Mouse (Mus musculus): ENCODE data around the gene Gm7861. TPM values are rescaled to one million over a fixed set of nuclear protein-coding genes. Genes with fewer than 3 reads are reported as not detected.
"Not testable (repeated sequence)": the region's sequence is repeated elsewhere in the genome, so short reads cannot be mapped to it uniquely, and the experiment has no call there.

Gm7861 gene
- polyA plus RNA-seq (2015; fragmentation: Nextera tagmentation; extraction: Ambion mirVana) = not detected in 2 replicates

- H3K27ac ChIP-seq (ENCODE audit: low read length) = not testable (repeated sequence)
Observed at GRCm38 (mm10) chr8:21594408-21594807, at the start of gene Gm7861. Gm7861 (minus strand) TSS chr8:21594508.

GRCm38 (mm10) chr8:21617883-21618282 is 23.6 kb upstream of the Gm7861 start, which contains the start of gene Defa26:
Defa26 (plus strand) TSS chr8:21618183.
- H3K27me3 ChIP-seq (ENCODE audit: control insufficient read depth, insufficient read depth, low read length); H3K27ac ChIP-seq (ENCODE audit: low read length); H3K4me3 ChIP-seq (ENCODE audit: low read length); H3K4me1 ChIP-seq (ENCODE audit: control insufficient read depth, insufficient read depth, low read length); ATAC-seq (replicated peaks; ENCODE audit: extremely low read depth, insufficient read depth, low FRiP score); H3K4me2 ChIP-seq (ENCODE audit: low read depth, low read length); H3K36me3 ChIP-seq (ENCODE audit: control insufficient read depth, insufficient read depth); H3K9me3 ChIP-seq (replicated peaks; ENCODE audit: control insufficient read depth, low read length); H3K9ac ChIP-seq (ENCODE audit: low read length): not testable (repeated sequence)
- whole genome bisulfite sequencing = no CpG with 5 or more reads among the region's 1 CpGs

More at GRCm38 (mm10) chr8:21594408-21594807, at the start of gene Gm7861:
- not testable (repeated sequence) for H3K9me3 ChIP-seq (replicated peaks; ENCODE audit: control insufficient read depth, low read length); ATAC-seq (replicated peaks; ENCODE audit: extremely low read depth, insufficient read depth, low FRiP score); H3K4me1 ChIP-seq (ENCODE audit: control insufficient read depth, insufficient read depth, low read length); H3K27me3 ChIP-seq (ENCODE audit: control insufficient read depth, insufficient read depth, low read length); H3K4me2 ChIP-seq (ENCODE audit: low read depth, low read length); H3K4me3 ChIP-seq (ENCODE audit: low read length); H3K36me3 ChIP-seq (ENCODE audit: control insufficient read depth, insufficient read depth); H3K9ac ChIP-seq (ENCODE audit: low read length)
- no CpG with 5 or more reads among the region's 1 CpGs for WGBS

GRCm38 (mm10) chr8:21582706-21583105 is 11.6 kb downstream of the Gm7861 start, which contains the start of gene Defa28:
Defa28 (plus strand) TSS chr8:21583006.
- not testable (repeated sequence) for H3K4me1 ChIP-seq (ENCODE audit: control insufficient read depth, insufficient read depth, low read length); H3K27ac ChIP-seq (ENCODE audit: low read length); H3K9me3 ChIP-seq (replicated peaks; ENCODE audit: control insufficient read depth, low read length); H3K9ac ChIP-seq (ENCODE audit: low read length); ATAC-seq (replicated peaks; ENCODE audit: extremely low read depth, insufficient read depth, low FRiP score); H3K27me3 ChIP-seq (ENCODE audit: control insufficient read depth, insufficient read depth, low read length); H3K4me2 ChIP-seq (ENCODE audit: low read depth, low read length); H3K36me3 ChIP-seq (ENCODE audit: control insufficient read depth, insufficient read depth); H3K4me3 ChIP-seq (ENCODE audit: low read length)
- no CpG with 5 or more reads among the region's 1 CpGs for WGBS

GRCm38 (mm10) chr8:21565086-21565485 is 29.2 kb downstream of the Gm7861 start, which contains the start of gene Defa37:
Defa37 (plus strand) TSS chr8:21565386.
- H3K9me3 ChIP-seq (replicated peaks; ENCODE audit: control insufficient read depth, low read length) = not testable (repeated sequence)
- no CpG with 5 or more reads among the region's 1 CpGs for WGBS

More at GRCm38 (mm10) chr8:21565086-21565485, 29.2 kb downstream of the Gm7861 start, which contains the start of gene Defa37:
- ATAC-seq (replicated peaks; ENCODE audit: extremely low read depth, insufficient read depth, low FRiP score); H3K4me2 ChIP-seq (ENCODE audit: low read depth, low read length); H3K4me3 ChIP-seq (ENCODE audit: low read length); H3K36me3 ChIP-seq (ENCODE audit: control insufficient read depth, insufficient read depth); H3K9ac ChIP-seq (ENCODE audit: low read length); H3K27ac ChIP-seq (ENCODE audit: low read length); H3K27me3 ChIP-seq (ENCODE audit: control insufficient read depth, insufficient read depth, low read length); H3K4me1 ChIP-seq (ENCODE audit: control insufficient read depth, insufficient read depth, low read length): not testable (repeated sequence)

Other genes starting within 250 kb of the Gm7861 start
- gene Defa2, start 216.0 kb downstream of the Gm7861 start, polyA plus RNA-seq (2015; fragmentation: Nextera tagmentation; extraction: Ambion mirVana) = not detected in 2 replicates
- 1.2 TPM in 1 of 2 replicates, not detected in the other for gene Defa33, start 202.7 kb downstream of the Gm7861 start, polyA plus RNA-seq (2015; fragmentation: Nextera tagmentation; extraction: Ambion mirVana)
- gene Defa36, start 167.1 kb downstream of the Gm7861 start, polyA plus RNA-seq (2015; fragmentation: Nextera tagmentation; extraction: Ambion mirVana) = 0.50 TPM in 1 of 2 replicates, not detected in the other
- gene Gm7849, start 137.9 kb downstream of the Gm7861 start, polyA plus RNA-seq (2015; fragmentation: Nextera tagmentation; extraction: Ambion mirVana) = 0.76 TPM in 1 of 2 replicates, not detected in the other
- gene Defa20, start 85.2 kb downstream of the Gm7861 start, polyA plus RNA-seq (2015; fragmentation: Nextera tagmentation; extraction: Ambion mirVana) = 1.7 TPM in 1 of 2 replicates, not detected in the other
- 1.0 TPM in 1 of 2 replicates, not detected in the other for gene Defa32, start 65.5 kb downstream of the Gm7861 start, polyA plus RNA-seq (2015; fragmentation: Nextera tagmentation; extraction: Ambion mirVana)
- gene Defa37, start 29.1 kb downstream of the Gm7861 start, polyA plus RNA-seq (2015; fragmentation: Nextera tagmentation; extraction: Ambion mirVana) = not detected in 2 replicates
- gene Defa28, start 11.5 kb downstream of the Gm7861 start, polyA plus RNA-seq (2015; fragmentation: Nextera tagmentation; extraction: Ambion mirVana) = not detected in 2 replicates
- gene Defa26, start 23.7 kb upstream of the Gm7861 start, polyA plus RNA-seq (2015; fragmentation: Nextera tagmentation; extraction: Ambion mirVana) = not detected in 2 replicates
- 0.98 TPM in 1 of 2 replicates, not detected in the other for gene Defa17, start 61.3 kb upstream of the Gm7861 start, polyA plus RNA-seq (2015; fragmentation: Nextera tagmentation; extraction: Ambion mirVana)
- gene Defa34, start 71.3 kb upstream of the Gm7861 start, polyA plus RNA-seq (2015; fragmentation: Nextera tagmentation; extraction: Ambion mirVana) = not detected in 2 replicates
- gene AY761184, start 109.1 kb upstream of the Gm7861 start, polyA plus RNA-seq (2015; fragmentation: Nextera tagmentation; extraction: Ambion mirVana) = not detected in 2 replicates
- 1.9 TPM in 1 of 2 replicates, not detected in the other for gene Defa24, start 140.0 kb upstream of the Gm7861 start, polyA plus RNA-seq (2015; fragmentation: Nextera tagmentation; extraction: Ambion mirVana)
- not detected in 2 replicates for gene Defb50, start 229.0 kb upstream of the Gm7861 start, polyA plus RNA-seq (2015; fragmentation: Nextera tagmentation; extraction: Ambion mirVana)
- not detected in 2 replicates for gene Defb2, start 245.4 kb upstream of the Gm7861 start, polyA plus RNA-seq (2015; fragmentation: Nextera tagmentation; extraction: Ambion mirVana)